Mouse (Mus musculus) cortical plate, adult 2 months (tissue): ENCODE measurements around the gene Dlg2.

Source experiments
- CTCF ChIP-seq: fragments of 200-500 bp; IDR thresholded peaks from 2 replicates; pipeline ENCODE4 v1.5.1; 2011; ENCODE audit warnings: mild to moderate bottlenecking, control low read depth, low read length; ENCODE audit not compliant: insufficient read depth; ENCODE audit errors: extremely low read depth
- POLR2A ChIP-seq: fragments of 200-500 bp; IDR thresholded peaks from 2 replicates; pipeline ENCODE4 v1.6.1; 2011; ENCODE audit warnings: mild to moderate bottlenecking, low read length, control low read depth; ENCODE audit not compliant: insufficient read depth; ENCODE audit errors: extremely low read depth

GRCm38 (mm10) chr7:90694050-90694449 lies 217.6 kb downstream of the Dlg2 start:
- TF ChIP-seq POLR2A (no peak), CTCF (no peak)
